Mouse (Mus musculus): ENCODE data around the gene Ddo. TPM values are rescaled to one million over a fixed set of nuclear protein-coding genes. Genes with fewer than 3 reads are reported as not detected.

The Ddo gene
- polyA plus RNA-seq, 1 experiment from 2014 or later: 2.9 TPM

DNA sequence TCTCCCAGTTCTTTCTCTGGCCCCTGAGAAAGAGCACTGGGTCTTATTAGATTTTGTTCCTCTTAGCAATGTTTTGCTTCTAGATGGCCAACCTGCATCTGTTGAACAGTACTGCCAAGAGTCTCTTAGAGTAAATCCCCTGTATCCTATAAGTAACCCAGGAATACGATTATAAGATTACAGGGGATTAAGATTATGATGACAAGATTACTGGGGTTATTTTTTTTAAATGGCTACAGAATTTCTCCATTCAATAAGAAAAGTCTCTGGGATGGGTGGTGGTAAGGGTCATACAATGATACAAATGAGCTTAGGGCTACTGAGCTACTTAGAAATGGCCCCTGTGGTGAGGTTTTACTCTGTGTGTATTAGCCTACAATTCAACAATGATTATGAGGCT, 15.5 kb downstream of the Ddo start:
- no peak for ATAC-seq
- Histone ChIP-seq H3K4me2 (ENCODE audit: low read length) (no peak overlapping the region), H3K36me3 (ENCODE audit: control insufficient read depth, insufficient read depth, low read length) (no peaks in the 10 kb centered on the region), H3K27ac (ENCODE audit: low read depth, low read length) (no peak overlapping the region), H3K9me3 (ENCODE audit: control insufficient read depth, low read length) (peaks cover 4% of the 10 kb centered on the region), H3K27me3 (replicated peaks; ENCODE audit: control insufficient read depth, insufficient read depth, low read length) (no peaks in the 10 kb centered on the region), H3K4me3 (ENCODE audit: low read length) (no peak overlapping the region), H3K4me1 (ENCODE audit: control insufficient read depth, insufficient read depth, low read depth, low read length) (no peaks in the 10 kb centered on the region), H3K9ac (ENCODE audit: low read depth, low read length) (no peak overlapping the region)
- 87% methylated on average over 1 of the region's 1 CpGs for WGBS

DNA sequence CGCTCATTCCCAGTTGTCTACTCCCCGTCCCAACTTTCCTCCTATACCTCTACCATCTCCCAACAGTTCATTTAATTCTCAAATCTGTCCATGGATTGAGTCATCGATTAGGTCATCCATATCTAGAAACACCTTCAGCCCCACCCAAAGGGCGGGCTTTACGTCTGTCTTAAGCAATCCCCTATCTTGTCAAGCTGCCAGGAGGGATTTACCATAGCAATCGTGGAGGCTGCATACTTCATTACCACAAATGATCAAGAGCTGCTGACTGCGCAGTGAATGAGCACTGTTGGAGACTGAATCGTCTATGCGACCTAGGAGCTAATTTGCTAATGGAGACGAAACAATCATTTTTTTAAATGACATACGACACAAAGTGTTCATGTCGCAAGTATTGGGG, 19.0 kb downstream of the Ddo start:
- no peak overlapping the region for H3K4me3 ChIP-seq (ENCODE audit: low read length)
- H3K4me1 ChIP-seq (ENCODE audit: control insufficient read depth, insufficient read depth, low read depth, low read length): no peaks in the 10 kb centered on the region
- H3K4me2 ChIP-seq (ENCODE audit: low read length): no peak overlapping the region
- H3K36me3 ChIP-seq (ENCODE audit: control insufficient read depth, insufficient read depth, low read length): no peaks in the 10 kb centered on the region
- no peak overlapping the region for H3K9ac ChIP-seq (ENCODE audit: low read depth, low read length)
- ATAC-seq: no peak
- peaks cover 4% of the 10 kb centered on the region for H3K9me3 ChIP-seq (ENCODE audit: control insufficient read depth, low read length)
- WGBS: 81% methylated on average over 12 of the region's 12 CpGs
- no peak overlapping the region for H3K27ac ChIP-seq (ENCODE audit: low read depth, low read length)
- no peaks in the 10 kb centered on the region for H3K27me3 ChIP-seq (replicated peaks; ENCODE audit: control insufficient read depth, insufficient read depth, low read length)

DNA sequence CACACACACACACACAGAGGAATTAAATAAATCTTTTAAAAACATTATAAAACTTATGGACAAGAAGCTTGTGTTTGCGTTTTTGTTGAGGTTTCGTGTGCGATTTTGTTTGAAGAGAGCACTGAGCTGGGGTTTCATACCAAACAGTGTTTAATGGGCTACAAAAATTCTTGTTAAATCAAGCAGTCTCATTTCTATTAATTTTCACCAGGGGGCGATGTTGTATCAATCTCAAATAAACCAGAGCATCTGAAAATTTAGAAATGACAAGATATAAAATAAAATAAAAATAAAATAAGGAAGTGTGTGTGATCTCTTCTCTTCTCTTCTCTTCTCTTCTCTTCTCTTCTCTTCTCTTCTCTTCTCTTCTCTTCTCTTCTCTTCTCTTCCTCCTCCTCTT, 19.8 kb downstream of the Ddo start:
- Histone ChIP-seq H3K4me3 (ENCODE audit: low read length) (no peak overlapping the region), H3K27ac (ENCODE audit: low read depth, low read length) (no peak overlapping the region), H3K9ac (ENCODE audit: low read depth, low read length) (no peak overlapping the region), H3K4me2 (ENCODE audit: low read length) (no peak overlapping the region), H3K27me3 (replicated peaks; ENCODE audit: control insufficient read depth, insufficient read depth, low read length) (no peaks in the 10 kb centered on the region), H3K4me1 (ENCODE audit: control insufficient read depth, insufficient read depth, low read depth, low read length) (no peaks in the 10 kb centered on the region), H3K9me3 (ENCODE audit: control insufficient read depth, low read length) (peaks cover 4% of the 10 kb centered on the region), H3K36me3 (ENCODE audit: control insufficient read depth, insufficient read depth, low read length) (no peaks in the 10 kb centered on the region)
- ATAC-seq: no peak
- 34% methylated on average over 4 of the region's 4 CpGs for WGBS

DNA sequence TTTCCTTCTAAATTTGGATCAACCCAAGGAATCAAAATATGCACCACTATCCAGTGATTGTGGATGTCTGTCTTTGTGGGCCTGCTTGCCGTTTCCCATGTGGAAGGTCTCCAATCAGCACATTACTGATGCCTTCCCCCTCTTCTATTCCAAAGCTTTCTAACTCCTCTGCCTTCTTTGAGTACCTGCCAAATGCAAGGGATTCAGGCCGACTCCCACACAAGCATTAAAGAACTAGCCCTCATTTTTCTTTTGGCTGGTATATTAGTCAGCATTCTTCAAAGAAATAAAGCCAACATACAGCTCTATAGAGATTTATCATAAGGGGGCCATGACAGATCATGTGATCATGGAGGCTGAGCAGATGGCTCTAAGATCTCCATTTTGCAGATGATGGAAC, 21.9 kb downstream of the Ddo start:
- ATAC-seq: no peak
- Histone ChIP-seq H3K4me3 (ENCODE audit: low read length) (no peak overlapping the region), H3K36me3 (ENCODE audit: control insufficient read depth, insufficient read depth, low read length) (no peaks in the 10 kb centered on the region), H3K27ac (ENCODE audit: low read depth, low read length) (no peak overlapping the region), H3K9me3 (ENCODE audit: control insufficient read depth, low read length) (no peaks in the 10 kb centered on the region; the same call in 1 of the 2 replicates), H3K9ac (ENCODE audit: low read depth, low read length) (no peak overlapping the region), H3K4me2 (ENCODE audit: low read length) (no peak overlapping the region), H3K4me1 (ENCODE audit: control insufficient read depth, insufficient read depth, low read depth, low read length) (no peaks in the 10 kb centered on the region), H3K27me3 (replicated peaks; ENCODE audit: control insufficient read depth, insufficient read depth, low read length) (no peaks in the 10 kb centered on the region)
- WGBS: 61% methylated on average over 2 of the region's 2 CpGs

DNA sequence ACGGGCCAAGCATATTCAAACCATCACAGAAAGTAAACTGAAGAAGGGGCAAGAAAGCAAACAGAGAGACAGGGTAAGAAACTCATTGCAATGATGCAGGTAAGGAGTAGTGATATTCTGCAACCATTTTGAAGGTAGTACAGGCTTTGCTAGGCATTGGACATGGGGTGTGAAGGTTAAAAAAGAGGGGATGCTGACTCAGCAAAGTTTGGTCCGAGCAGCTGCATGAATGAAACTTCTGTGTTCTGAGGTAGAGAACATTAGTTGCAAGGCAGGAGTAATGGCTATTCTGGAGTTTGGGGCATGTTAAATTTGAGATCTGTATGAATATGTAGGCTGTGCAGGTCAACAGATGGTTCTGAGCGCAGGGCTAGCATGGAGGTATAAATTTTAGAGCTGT, 35.5 kb downstream of the Ddo start:
- Histone ChIP-seq H3K36me3 (ENCODE audit: control insufficient read depth, insufficient read depth, low read length) (no peaks in the 10 kb centered on the region), H3K4me1 (ENCODE audit: control insufficient read depth, insufficient read depth, low read depth, low read length) (no peaks in the 10 kb centered on the region), H3K27ac (ENCODE audit: low read depth, low read length) (no peak overlapping the region), H3K4me2 (ENCODE audit: low read length) (no peak overlapping the region), H3K27me3 (replicated peaks; ENCODE audit: control insufficient read depth, insufficient read depth, low read length) (no peaks in the 10 kb centered on the region), H3K9ac (ENCODE audit: low read depth, low read length) (no peak overlapping the region), H3K9me3 (ENCODE audit: control insufficient read depth, low read length) (no peaks in the 10 kb centered on the region), H3K4me3 (ENCODE audit: low read length) (no peak overlapping the region)
- WGBS: 84% methylated on average over 3 of the region's 3 CpGs
- no peak for ATAC-seq

DNA sequence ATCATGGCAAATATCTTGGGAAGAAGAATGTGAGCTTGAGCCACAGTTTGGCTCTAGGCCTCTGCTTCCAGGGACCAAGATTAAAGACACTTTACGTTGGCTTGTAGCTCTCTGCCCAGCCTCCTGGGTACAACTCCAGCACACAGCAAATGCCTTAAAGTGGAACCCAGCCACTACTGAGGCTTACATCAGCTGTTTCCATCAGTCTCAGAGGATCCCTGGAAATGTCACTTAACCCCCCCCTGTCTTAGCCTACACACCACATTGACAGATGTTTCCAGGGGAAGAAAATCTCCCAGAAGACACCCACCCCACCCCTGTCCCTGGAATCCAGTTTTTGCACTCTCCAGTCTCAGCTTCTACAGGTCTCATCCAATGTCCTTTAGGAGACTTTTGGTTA, 37.1 kb downstream of the Ddo start:
- Histone ChIP-seq H3K4me1 (ENCODE audit: control insufficient read depth, insufficient read depth, low read depth, low read length) (no peaks in the 10 kb centered on the region), H3K27ac (ENCODE audit: low read depth, low read length) (no peak overlapping the region), H3K36me3 (ENCODE audit: control insufficient read depth, insufficient read depth, low read length) (no peaks in the 10 kb centered on the region), H3K9ac (ENCODE audit: low read depth, low read length) (no peak overlapping the region), H3K9me3 (ENCODE audit: control insufficient read depth, low read length) (no peaks in the 10 kb centered on the region), H3K4me2 (ENCODE audit: low read length) (no peak overlapping the region), H3K27me3 (replicated peaks; ENCODE audit: control insufficient read depth, insufficient read depth, low read length) (no peaks in the 10 kb centered on the region), H3K4me3 (ENCODE audit: low read length) (no peak overlapping the region)
- WGBS: 73% methylated on average over 1 of the region's 1 CpGs
- ATAC-seq: no peak

DNA sequence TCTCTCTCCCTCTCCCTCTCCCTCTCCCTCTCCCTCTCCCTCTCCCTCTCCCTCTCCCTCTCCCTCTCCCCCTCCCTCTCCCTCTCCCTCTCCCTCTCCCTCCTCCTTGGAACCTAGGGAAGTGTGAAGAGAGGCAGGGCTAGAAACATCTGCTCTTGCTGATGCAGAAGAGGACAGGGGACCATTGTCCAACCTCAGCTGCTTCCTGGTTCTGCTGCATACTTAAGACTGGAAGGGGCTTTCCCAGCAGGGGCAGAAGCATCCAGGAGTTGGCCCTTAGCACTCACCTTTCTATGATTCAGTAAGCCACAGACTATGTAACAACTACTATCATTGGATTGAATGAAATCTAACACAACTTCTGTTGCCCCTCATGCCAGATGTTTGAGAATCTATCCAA, 38.8 kb downstream of the Ddo start:
- Histone ChIP-seq H3K4me3 (ENCODE audit: low read length) (no peak overlapping the region), H3K9me3 (ENCODE audit: control insufficient read depth, low read length) (no peaks in the 10 kb centered on the region), H3K27ac (ENCODE audit: low read depth, low read length) (no peak overlapping the region), H3K27me3 (replicated peaks; ENCODE audit: control insufficient read depth, insufficient read depth, low read length) (no peaks in the 10 kb centered on the region), H3K4me1 (ENCODE audit: control insufficient read depth, insufficient read depth, low read depth, low read length) (peaks cover 6% of the 10 kb centered on the region), H3K4me2 (ENCODE audit: low read length) (no peak overlapping the region), H3K36me3 (ENCODE audit: control insufficient read depth, insufficient read depth, low read length) (no peaks in the 10 kb centered on the region), H3K9ac (ENCODE audit: low read depth, low read length) (no peak overlapping the region)
- no peak for ATAC-seq

DNA sequence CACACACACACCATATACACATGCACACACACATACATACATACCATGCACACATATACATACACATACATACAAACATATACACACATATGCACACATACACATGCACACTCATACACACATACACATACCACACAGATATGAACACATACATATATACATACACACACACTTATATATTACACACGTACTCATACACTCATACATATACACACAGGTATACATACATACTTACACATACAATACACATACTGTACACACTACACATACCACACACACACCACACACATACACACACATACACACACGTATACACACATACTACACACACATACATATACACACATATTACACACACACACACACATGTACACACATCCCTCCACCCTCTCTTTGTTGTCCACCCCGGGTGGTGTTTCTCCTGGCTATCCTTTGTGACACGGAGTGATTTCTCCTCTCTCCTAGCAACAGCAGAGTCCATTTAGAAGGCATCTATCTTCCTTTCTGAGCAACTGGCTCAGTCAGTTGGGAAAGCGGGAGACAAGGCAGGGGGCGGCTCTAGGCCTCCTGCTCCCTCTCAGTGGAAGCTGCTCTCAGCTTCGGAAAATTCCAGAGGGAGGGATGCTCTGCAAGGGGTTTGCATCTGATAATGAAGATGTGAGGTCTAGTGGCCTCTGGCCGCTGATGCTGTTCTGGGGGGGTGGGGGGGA, 42.9 kb downstream of the Ddo start:
- ATAC-seq: peak; percentile 59; the same call in 1 of the 2 replicates
- no peaks in the 10 kb centered on the region for H3K36me3 ChIP-seq (ENCODE audit: control insufficient read depth, insufficient read depth, low read length)

DNA sequence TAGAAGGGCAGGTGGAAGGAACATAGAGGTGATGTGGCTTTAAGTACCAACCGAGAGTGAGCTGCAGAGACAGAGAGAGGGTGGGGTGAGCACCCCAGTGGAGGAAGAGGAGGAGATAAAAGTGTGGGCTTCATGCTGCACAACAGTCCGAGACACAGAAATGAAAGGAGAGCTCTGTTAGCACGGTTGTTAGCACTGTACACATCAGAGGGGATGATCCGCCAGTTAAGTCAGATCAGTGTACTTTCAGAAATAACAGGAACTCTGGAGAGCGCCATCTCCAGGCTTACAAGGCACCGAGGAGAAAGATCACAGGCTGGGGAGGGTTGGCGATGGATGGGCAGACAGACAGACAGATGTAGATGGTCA, 43.5 kb downstream of the Ddo start:
- ATAC-seq: 0 out of 2 replicates have a peak, but pooled peaks have one; percentile 21
- Histone ChIP-seq H3K36me3 (ENCODE audit: control insufficient read depth, insufficient read depth, low read length) (no peaks in the 10 kb centered on the region), H3K9me3 (ENCODE audit: control insufficient read depth, low read length) (no peaks in the 10 kb centered on the region), H3K4me3 (ENCODE audit: low read length) (no peak overlapping the region), H3K27ac (ENCODE audit: low read depth, low read length) (no peak overlapping the region), H3K9ac (ENCODE audit: low read depth, low read length) (no peak overlapping the region), H3K27me3 (replicated peaks; ENCODE audit: control insufficient read depth, insufficient read depth, low read length) (no peaks in the 10 kb centered on the region), H3K4me1 (ENCODE audit: control insufficient read depth, insufficient read depth, low read depth, low read length) (peaks cover 10% of the 10 kb centered on the region), H3K4me2 (ENCODE audit: low read length) (no peak overlapping the region)
- 42% methylated on average over 7 of the region's 7 CpGs for WGBS

More for the DNA sequence above, 42.9 kb downstream of the Ddo start:
- Histone ChIP-seq H3K27ac (ENCODE audit: low read depth, low read length) (no peak overlapping the region), H3K27me3 (replicated peaks; ENCODE audit: control insufficient read depth, insufficient read depth, low read length) (no peaks in the 10 kb centered on the region), H3K4me2 (ENCODE audit: low read length) (no peak overlapping the region), H3K4me3 (ENCODE audit: low read length) (no peak overlapping the region), H3K9me3 (ENCODE audit: control insufficient read depth, low read length) (no peaks in the 10 kb centered on the region), H3K4me1 (ENCODE audit: control insufficient read depth, insufficient read depth, low read depth, low read length) (peaks cover 10% of the 10 kb centered on the region), H3K9ac (ENCODE audit: low read depth, low read length) (no peak overlapping the region)
- 31% methylated on average over 8 of the region's 8 CpGs for WGBS

All from hindbrain, embryonic 16.5 days (tissue).